Mouse (Mus musculus): ENCODE measurements around the gene Ddr2. TPM values are rescaled to one million over a fixed set of nuclear protein-coding genes. Genes with fewer than 3 reads are reported as not detected.

Gene Ddr2
- 41.1 and 46.7 TPM in 2 replicates for polyA plus RNA-seq (2014; fragmentation: Nextera tagmentation; extraction: Ambion mirVana)

GRCm38 (mm10) chr1:170110516-170111332 is at the start of gene Ddr2:
Gene Ddr2 (minus strand): TSS chr1:170110762.
- WGBS: 36% methylated on average over 17 of the region's 17 CpGs
- peak; percentile 78 for DNase-seq (ENCODE audit: low spot score)
- H3K4me3 ChIP-seq (ENCODE audit: low read depth, low read length): peak within 1 kb of the TSS; percentile 40
- H3K4me2 ChIP-seq (ENCODE audit: low read length): peak within 1 kb of the TSS; percentile 58
- H3K4me1 ChIP-seq (replicated peaks; ENCODE audit: control insufficient read depth, insufficient read depth, low read length): peaks cover 7% of the 10 kb centered on the region
- H3K9me3 ChIP-seq (ENCODE audit: control insufficient read depth, low read length): no peaks in the 10 kb centered on the region
- H3K9ac ChIP-seq (ENCODE audit: low read length): peak within 1 kb of the TSS; percentile 57
- H3K27me3 ChIP-seq (replicated peaks; ENCODE audit: control insufficient read depth, insufficient read depth, low read length): no peaks in the 10 kb centered on the region
- no peaks in the 10 kb centered on the region for H3K36me3 ChIP-seq (ENCODE audit: control insufficient read depth, insufficient read depth, low read length)
- peak; percentile 65; the same call in 1 of the 2 replicates for ATAC-seq (replicated peaks; ENCODE audit: low FRiP score, low TSS enrichment, low read depth)
- H3K27ac ChIP-seq (ENCODE audit: low read depth): peak within 1 kb of the TSS; percentile 91

GRCm38 (mm10) chr1:170159707-170160106 is 49.1 kb upstream of the Ddr2 start:
- Histone ChIP-seq H3K4me1 (replicated peaks; ENCODE audit: control insufficient read depth, insufficient read depth, low read length) (no peaks in the 10 kb centered on the region), H3K4me2 (ENCODE audit: low read length) (no peak overlapping the region), H3K27me3 (replicated peaks; ENCODE audit: control insufficient read depth, insufficient read depth, low read length) (no peaks in the 10 kb centered on the region), H3K9ac (ENCODE audit: low read length) (no peak overlapping the region), H3K36me3 (ENCODE audit: control insufficient read depth, insufficient read depth, low read length) (peaks cover 25% of the 10 kb centered on the region), H3K4me3 (ENCODE audit: low read depth, low read length) (no peak overlapping the region), H3K9me3 (ENCODE audit: control insufficient read depth, low read length) (no peaks in the 10 kb centered on the region), H3K27ac (ENCODE audit: low read depth) (no peak overlapping the region)
- 87% methylated on average over 2 of the region's 2 CpGs for WGBS
- ATAC-seq (replicated peaks; ENCODE audit: low FRiP score, low TSS enrichment, low read depth) (no peak), DNase-seq (ENCODE audit: low spot score) (no peak)

- H3K4me2 ChIP-seq (ENCODE audit: low read length): no peak overlapping the region
- WGBS: 51% methylated on average over 5 of the region's 5 CpGs
- no peak overlapping the region for H3K27ac ChIP-seq (ENCODE audit: low read depth)
- DNase-seq (ENCODE audit: low spot score) (no peak), ATAC-seq (replicated peaks; ENCODE audit: low FRiP score, low TSS enrichment, low read depth) (no peak)
- H3K9me3 ChIP-seq (ENCODE audit: control insufficient read depth, low read length): no peaks in the 10 kb centered on the region
- no peak overlapping the region for H3K4me3 ChIP-seq (ENCODE audit: low read depth, low read length)
- peaks cover 22% of the 10 kb centered on the region for H3K36me3 ChIP-seq (ENCODE audit: control insufficient read depth, insufficient read depth, low read length)
- no peak overlapping the region for H3K9ac ChIP-seq (ENCODE audit: low read length)
- no peaks in the 10 kb centered on the region for H3K27me3 ChIP-seq (replicated peaks; ENCODE audit: control insufficient read depth, insufficient read depth, low read length)
- no peaks in the 10 kb centered on the region for H3K4me1 ChIP-seq (replicated peaks; ENCODE audit: control insufficient read depth, insufficient read depth, low read length)
Observed at GRCm38 (mm10) chr1:170155761-170156160, 45.2 kb upstream of the Ddr2 start.

GRCm38 (mm10) chr1:170155298-170155697 is 44.7 kb upstream of the Ddr2 start:
- Histone ChIP-seq H3K9me3 (ENCODE audit: control insufficient read depth, low read length) (no peaks in the 10 kb centered on the region), H3K4me2 (ENCODE audit: low read length) (no peak overlapping the region), H3K36me3 (ENCODE audit: control insufficient read depth, insufficient read depth, low read length) (peaks cover 23% of the 10 kb centered on the region), H3K27ac (ENCODE audit: low read depth) (no peak overlapping the region), H3K4me3 (ENCODE audit: low read depth, low read length) (no peak overlapping the region), H3K4me1 (replicated peaks; ENCODE audit: control insufficient read depth, insufficient read depth, low read length) (no peaks in the 10 kb centered on the region), H3K9ac (ENCODE audit: low read length) (no peak overlapping the region), H3K27me3 (replicated peaks; ENCODE audit: control insufficient read depth, insufficient read depth, low read length) (no peaks in the 10 kb centered on the region)
- DNase-seq (ENCODE audit: low spot score) (no peak), ATAC-seq (replicated peaks; ENCODE audit: low FRiP score, low TSS enrichment, low read depth) (no peak)
- 65% methylated on average over 2 of the region's 2 CpGs for WGBS

GRCm38 (mm10) chr1:170153986-170154385 is 43.4 kb upstream of the Ddr2 start:
- ATAC-seq (replicated peaks; ENCODE audit: low FRiP score, low TSS enrichment, low read depth): no peak
- H3K27ac ChIP-seq (ENCODE audit: low read depth): no peak overlapping the region
- H3K4me3 ChIP-seq (ENCODE audit: low read depth, low read length): no peak overlapping the region
- H3K36me3 ChIP-seq (ENCODE audit: control insufficient read depth, insufficient read depth, low read length): peaks cover 36% of the 10 kb centered on the region
- no peak for DNase-seq (ENCODE audit: low spot score)
- H3K4me2 ChIP-seq (ENCODE audit: low read length): no peak overlapping the region
- WGBS: 91% methylated on average over 8 of the region's 8 CpGs
- H3K4me1 ChIP-seq (replicated peaks; ENCODE audit: control insufficient read depth, insufficient read depth, low read length): no peaks in the 10 kb centered on the region
- no peaks in the 10 kb centered on the region for H3K9me3 ChIP-seq (ENCODE audit: control insufficient read depth, low read length)
- H3K27me3 ChIP-seq (replicated peaks; ENCODE audit: control insufficient read depth, insufficient read depth, low read length): no peaks in the 10 kb centered on the region
- H3K9ac ChIP-seq (ENCODE audit: low read length): no peak overlapping the region

- Histone ChIP-seq H3K4me1 (replicated peaks; ENCODE audit: control insufficient read depth, insufficient read depth, low read length) (no peaks in the 10 kb centered on the region), H3K36me3 (ENCODE audit: control insufficient read depth, insufficient read depth, low read length) (peaks cover 33% of the 10 kb centered on the region), H3K27me3 (replicated peaks; ENCODE audit: control insufficient read depth, insufficient read depth, low read length) (no peaks in the 10 kb centered on the region), H3K4me3 (ENCODE audit: low read depth, low read length) (no peak overlapping the region), H3K9me3 (ENCODE audit: control insufficient read depth, low read length) (no peaks in the 10 kb centered on the region), H3K9ac (ENCODE audit: low read length) (no peak overlapping the region), H3K4me2 (ENCODE audit: low read length) (no peak overlapping the region), H3K27ac (ENCODE audit: low read depth) (no peak overlapping the region)
- DNase-seq (ENCODE audit: low spot score): no peak
- WGBS: 94% methylated on average over 2 of the region's 2 CpGs
- no peak for ATAC-seq (replicated peaks; ENCODE audit: low FRiP score, low TSS enrichment, low read depth)
Observed at GRCm38 (mm10) chr1:170152552-170152951, 42.0 kb upstream of the Ddr2 start.

GRCm38 (mm10) chr1:170150870-170151269 is 40.3 kb upstream of the Ddr2 start:
- H3K4me1 ChIP-seq (replicated peaks; ENCODE audit: control insufficient read depth, insufficient read depth, low read length): no peaks in the 10 kb centered on the region
- ATAC-seq (replicated peaks; ENCODE audit: low FRiP score, low TSS enrichment, low read depth) (no peak), DNase-seq (ENCODE audit: low spot score) (no peak)
- H3K9ac ChIP-seq (ENCODE audit: low read length): no peak overlapping the region
- H3K27ac ChIP-seq (ENCODE audit: low read depth): no peak overlapping the region
- H3K36me3 ChIP-seq (ENCODE audit: control insufficient read depth, insufficient read depth, low read length): peaks cover 35% of the 10 kb centered on the region
- no peak overlapping the region for H3K4me2 ChIP-seq (ENCODE audit: low read length)
- WGBS: 92% methylated on average over 6 of the region's 6 CpGs
- H3K9me3 ChIP-seq (ENCODE audit: control insufficient read depth, low read length): no peaks in the 10 kb centered on the region
- no peaks in the 10 kb centered on the region for H3K27me3 ChIP-seq (replicated peaks; ENCODE audit: control insufficient read depth, insufficient read depth, low read length)
- H3K4me3 ChIP-seq (ENCODE audit: low read depth, low read length): no peak overlapping the region

GRCm38 (mm10) chr1:170149756-170150155 is 39.2 kb upstream of the Ddr2 start:
- Histone ChIP-seq H3K27ac (ENCODE audit: low read depth) (no peak overlapping the region), H3K27me3 (replicated peaks; ENCODE audit: control insufficient read depth, insufficient read depth, low read length) (no peaks in the 10 kb centered on the region), H3K9ac (ENCODE audit: low read length) (no peak overlapping the region), H3K4me3 (ENCODE audit: low read depth, low read length) (no peak overlapping the region), H3K36me3 (ENCODE audit: control insufficient read depth, insufficient read depth, low read length) (peaks cover 35% of the 10 kb centered on the region), H3K9me3 (ENCODE audit: control insufficient read depth, low read length) (no peaks in the 10 kb centered on the region), H3K4me2 (ENCODE audit: low read length) (no peak overlapping the region), H3K4me1 (replicated peaks; ENCODE audit: control insufficient read depth, insufficient read depth, low read length) (no peaks in the 10 kb centered on the region)
- DNase-seq (ENCODE audit: low spot score) (no peak), ATAC-seq (replicated peaks; ENCODE audit: low FRiP score, low TSS enrichment, low read depth) (no peak)
- 90% methylated on average over 4 of the region's 4 CpGs for WGBS

GRCm38 (mm10) chr1:170148536-170148935 is 38.0 kb upstream of the Ddr2 start:
- Histone ChIP-seq H3K9ac (ENCODE audit: low read length) (no peak overlapping the region), H3K27ac (ENCODE audit: low read depth) (no peak overlapping the region), H3K4me3 (ENCODE audit: low read depth, low read length) (no peak overlapping the region), H3K9me3 (ENCODE audit: control insufficient read depth, low read length) (no peaks in the 10 kb centered on the region), H3K27me3 (replicated peaks; ENCODE audit: control insufficient read depth, insufficient read depth, low read length) (no peaks in the 10 kb centered on the region), H3K4me1 (replicated peaks; ENCODE audit: control insufficient read depth, insufficient read depth, low read length) (no peaks in the 10 kb centered on the region), H3K4me2 (ENCODE audit: low read length) (no peak overlapping the region), H3K36me3 (ENCODE audit: control insufficient read depth, insufficient read depth, low read length) (peaks cover 33% of the 10 kb centered on the region)
- ATAC-seq (replicated peaks; ENCODE audit: low FRiP score, low TSS enrichment, low read depth) (no peak), DNase-seq (ENCODE audit: low spot score) (no peak)
- 85% methylated on average over 6 of the region's 6 CpGs for WGBS

Measured in intestine, embryonic 14.5 days (tissue).